Mouse (Mus musculus) left cerebral cortex, postnatal 10 days (tissue): ENCODE data around the gene Cks1b. TPM values are rescaled to one million over a fixed set of nuclear protein-coding genes. Genes with fewer than 3 reads are reported as not detected.

Source experiments
- DNase-seq, 2 experiments: peaks; one replicate each; pipeline ENCODE4 v3.0.0; 2021 to 2022; ENCODE audit warnings: low spot score in 2 of 2, mixed read lengths in 1 of 2; ENCODE audit errors: extremely low spot score in 1 of 2
- intact Hi-C: fragments of 180-260 bp; cut with DNase I; formaldehyde crosslinking; loops from one replicate; pipeline ENCODE4 v1.15.1; 2025
- total RNA-seq, 2 experiments: library from RNA; stranded (reverse); gene quantifications; 2 replicates each; pipeline ENCODE4 v1.2.3; 2021

Gene Cks1b
- total RNA-seq, 2 experiments from 2014 or later, result 7.4 to 8.0 TPM

- no peak for DNase-seq
- intact Hi-C loops, result no loop called here
These were observed 52.4 kb downstream of the Cks1b start for GRCm38 (mm10) chr3:89365486-89366414.

Other genes with a start within 250 kb of the Cks1b start
- gene Scamp3, start 240.9 kb downstream of the Cks1b start, total RNA-seq, result 10 to 100 TPM; 80.5 to 81.1 TPM
- gene Fam189b, start 235.2 kb downstream of the Cks1b start, total RNA-seq, result 10 to 100 TPM; 59.6 to 66.2 TPM
- gene Gba, start 215.5 kb downstream of the Cks1b start, total RNA-seq, result 10 to 100 TPM; 66.2 to 68.0 TPM
- gene Thbs3, start 203.2 kb downstream of the Cks1b start, total RNA-seq, result 10 to 100 TPM; 27.8 to 31.4 TPM
- 100 to 1,000 TPM in 1 of 2 experiments, 10 to 100 TPM in 1; 98.6 to 102 TPM for gene Mtx1, start 191.3 kb downstream of the Cks1b start, total RNA-seq
- 1 to 10 TPM in 1 of 2 experiments, under 1 TPM in 1; 0.58 to 1.8 TPM for gene Muc1, start 189.3 kb downstream of the Cks1b start, total RNA-seq
- gene Krtcap2, start 172.4 kb downstream of the Cks1b start, total RNA-seq, result 10 to 100 TPM; 72.1 to 92.1 TPM
- 100 to 1,000 TPM; 112 to 118 TPM for gene Trim46, start 172.1 kb downstream of the Cks1b start, total RNA-seq
- 10 to 100 TPM; 47.1 to 51.1 TPM for gene Dpm3, start 159.0 kb downstream of the Cks1b start, total RNA-seq
- gene Slc50a1, start 147.8 kb downstream of the Cks1b start, total RNA-seq, result 10 to 100 TPM; 17.9 to 22.3 TPM
- gene Efna1, start 137.2 kb downstream of the Cks1b start, total RNA-seq, result 1 to 10 TPM; 3.3 to 4.4 TPM
- 10 to 100 TPM; 47.7 to 56.7 TPM for gene Efna3, start 95.4 kb downstream of the Cks1b start, total RNA-seq
- gene Efna4, start 80.4 kb downstream of the Cks1b start, total RNA-seq, result 1 to 10 TPM in 1 of 2 experiments, under 1 TPM in 1; 0.34 to 1.1 TPM
- gene Adam15, start 68.4 kb downstream of the Cks1b start, total RNA-seq, result 10 to 100 TPM; 93.0 to 96.9 TPM
- under 1 TPM; 0.39 to 0.41 TPM for gene Dcst2, start 56.4 kb downstream of the Cks1b start, total RNA-seq
- gene Dcst1, start 53.1 kb downstream of the Cks1b start, total RNA-seq, result not detected
- 1 to 10 TPM; 6.9 TPM for gene Zbtb7b, start 23.6 kb downstream of the Cks1b start, total RNA-seq
- gene Lenep, start 15.6 kb downstream of the Cks1b start, total RNA-seq, result not detected
- gene Flad1, start 6.5 kb downstream of the Cks1b start, total RNA-seq, result 10 to 100 TPM; 31.9 to 32.7 TPM
- 10 to 100 TPM; 12.2 to 13.8 TPM for gene Shc1, start 60 bp upstream of the Cks1b start, total RNA-seq
- 10 to 100 TPM; 46.0 to 50.6 TPM for gene Pygo2, start 11.8 kb upstream of the Cks1b start, total RNA-seq
- gene Pbxip1, start 18.3 kb upstream of the Cks1b start, total RNA-seq, result 10 to 100 TPM; 32.8 to 33.8 TPM
- 10 to 100 TPM; 43.4 to 45.9 TPM for gene Pmvk, start 36.2 kb upstream of the Cks1b start, total RNA-seq
- gene Kcnn3, start 101.8 kb upstream of the Cks1b start, total RNA-seq, result 10 to 100 TPM; 22.9 to 23.7 TPM